12 mouse cellular contexts compared by ENCODE assay signal in the genomic region with DNA sequence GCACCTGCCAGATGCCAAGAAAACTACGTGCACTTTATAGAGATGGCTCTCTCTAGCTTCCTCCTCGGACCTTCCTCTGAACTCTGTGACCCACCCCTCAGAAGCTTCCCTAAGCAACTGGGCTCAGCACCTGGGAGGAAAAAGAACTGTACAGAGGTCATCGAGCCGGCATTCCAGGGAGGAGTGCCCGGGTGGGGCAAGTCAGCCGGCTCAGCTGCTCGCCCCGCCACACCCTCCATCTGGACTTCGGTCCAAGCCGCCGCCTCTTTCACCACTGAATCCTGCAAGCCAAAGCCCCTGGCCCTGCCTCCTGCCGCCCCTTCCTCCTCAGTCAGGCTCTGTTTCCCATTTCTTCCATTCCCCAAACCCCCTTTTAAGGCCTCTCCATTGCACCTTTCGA.
DNase-seq lines count a peak whose midpoint lies in the region; ATAC-seq and TF ChIP-seq lines count a peak whose summit lies in the region.
"Had no signal": no experiment of that assay in that cellular context is flagged by ENCODE, and none has a peak within 500 bp of the region (broad histone marks: within the 10 kb centered on the region; RNA-seq: fewer than 3 reads in every experiment).

No protein-coding gene starts in this region.

- no peak overlapping the region for H3K4me2 ChIP-seq in kidney, embryonic 15.5 days
- H3K4me2 ChIP-seq in kidney, postnatal 0 days (ENCODE audit: low read length), result no peak overlapping the region
- H3K4me2 ChIP-seq in stomach, embryonic 14.5 days (replicated peaks; ENCODE audit: low read depth, low read length), result 0 out of 2 replicates have a peak overlapping the region, but pooled peaks have one; percentile 7
- H3K4me2 ChIP-seq: liver, embryonic 11.5 days had no signal

- 0 out of 2 replicates have a peak, but pooled peaks cover 6% of the 10 kb centered on the region for H3K4me1 ChIP-seq in kidney, embryonic 15.5 days
- no peaks in the 10 kb centered on the region for H3K4me1 ChIP-seq in kidney, postnatal 0 days (replicated peaks; ENCODE audit: insufficient read depth, low read length)
- H3K4me1 ChIP-seq in stomach, embryonic 14.5 days (ENCODE audit: control insufficient read depth, insufficient read depth, low read length), result 0 out of 2 replicates have a peak, but pooled peaks cover 7% of the 10 kb centered on the region

- no peak overlapping the region for H3K9ac ChIP-seq in kidney, embryonic 15.5 days
- H3K9ac ChIP-seq in kidney, postnatal 0 days (ENCODE audit: low read depth, low read length), result no peak overlapping the region
- no peak overlapping the region for H3K9ac ChIP-seq in stomach, embryonic 14.5 days (replicated peaks; ENCODE audit: low read depth, low read length)

- intact Hi-C loops in left cerebral cortex, postnatal 25 days (cut with DNase I), result no loop called here

- H3K4me3 ChIP-seq in kidney, embryonic 15.5 days (replicated peaks), result no peak overlapping the region
- H3K4me3 ChIP-seq in kidney, postnatal 0 days (replicated peaks; ENCODE audit: low read depth, low read length), result no peak overlapping the region
- H3K4me3 ChIP-seq in stomach, embryonic 14.5 days (ENCODE audit: low read depth, low read length), result no peak overlapping the region
- H3K4me3 ChIP-seq: midbrain, embryonic 10.5 days had no signal

- DNase-seq in kidney, adult 11 months, result peak; percentile 27
- DNase-seq in ZHBTc4 (ENCODE audit: low read depth, low spot score), result peak; percentile 96
- peak; percentile 31 for DNase-seq in kidney, postnatal 0 days (ENCODE audit: low spot score)
- no peak for DNase-seq in left cerebral cortex, postnatal 25 days (ENCODE audit: low spot score in 2 of 2)
- no peak for DNase-seq in ovary, adult 18-20 months (ENCODE audit: low spot score)
- DNase-seq in layer of hippocampus, postnatal 14 days (ENCODE audit: low spot score in 2 of 2), result no peak
- DNase-seq: layer of hippocampus, adult 9-11 months; right cerebral cortex, postnatal 25 days had no signal

- WGBS in kidney, embryonic 15.5 days, result 33% methylated on average over 13 of the region's 13 CpGs
- WGBS in kidney, postnatal 0 days, result 40% methylated on average over 13 of the region's 13 CpGs
- 38% methylated on average over 13 of the region's 13 CpGs for WGBS in stomach, embryonic 14.5 days

- no peak for ATAC-seq in kidney, embryonic 15.5 days (replicated peaks; ENCODE audit: low FRiP score)
- ATAC-seq in kidney, postnatal 0 days (replicated peaks; ENCODE audit: low FRiP score, low read depth), result peak; percentile 69
- peak; percentile 37; the same call in 1 of the 2 replicates for ATAC-seq in stomach, embryonic 14.5 days (ENCODE audit: insufficient number of reproducible peaks, insufficient read depth, low FRiP score, low read depth)

- H3K27ac ChIP-seq in kidney, embryonic 15.5 days, result no peak overlapping the region
- no peak overlapping the region for H3K27ac ChIP-seq in kidney, postnatal 0 days
- H3K27ac ChIP-seq in stomach, embryonic 14.5 days (ENCODE audit: low read length), result no peak overlapping the region
- H3K27ac ChIP-seq: midbrain, embryonic 10.5 days had no signal

- TF ChIP-seq CTCF in kidney, postnatal 0 days (IDR thresholded peaks at IDR 0.05; ENCODE audit: low read depth), result no peak

- H3K9me3 ChIP-seq in kidney, embryonic 15.5 days (replicated peaks), result no peaks in the 10 kb centered on the region
- H3K9me3 ChIP-seq in kidney, postnatal 0 days (replicated peaks; ENCODE audit: low read length), result no peaks in the 10 kb centered on the region
- H3K9me3 ChIP-seq in stomach, embryonic 14.5 days (ENCODE audit: control insufficient read depth, low read depth, low read length), result no peaks in the 10 kb centered on the region

- no peaks in the 10 kb centered on the region for H3K36me3 ChIP-seq in kidney, embryonic 15.5 days
- H3K36me3 ChIP-seq in kidney, postnatal 0 days (ENCODE audit: insufficient read depth, low read length), result no peaks in the 10 kb centered on the region
- no peaks in the 10 kb centered on the region for H3K36me3 ChIP-seq in stomach, embryonic 14.5 days (ENCODE audit: control insufficient read depth, insufficient read depth, low read length)
- H3K36me3 ChIP-seq: midbrain, embryonic 10.5 days had no signal

- H3K27me3 ChIP-seq in kidney, embryonic 15.5 days, result no peaks in the 10 kb centered on the region
- no peaks in the 10 kb centered on the region for H3K27me3 ChIP-seq in kidney, postnatal 0 days (ENCODE audit: insufficient read depth, low read length)
- no peaks in the 10 kb centered on the region for H3K27me3 ChIP-seq in stomach, embryonic 14.5 days (ENCODE audit: control insufficient read depth, insufficient read depth, low read length)

Comparison
In these comparisons a context has a peak if more than half of its experiments do, and no peak if none do; other contexts are left out.
1. DNase-seq: peak in kidney, adult 11 months (single experiment), ZHBTc4 (single experiment) and kidney, postnatal 0 days (single experiment); none in left cerebral cortex, postnatal 25 days (0 of 2), ovary, adult 18-20 months (single experiment) and layer of hippocampus, postnatal 14 days (0 of 2).